Mouse (Mus musculus): Measurements from ENCODE around the gene Ncstn. TPM values are rescaled to one million over a fixed set of nuclear protein-coding genes. Genes with fewer than 3 reads are reported as not detected.

Ncstn gene
- polyA plus RNA-seq, 1 experiment from 2014 or later, result 133 TPM

- TF ChIP-seq CTCF (IDR thresholded peaks at IDR 0.05; ENCODE audit: low read depth), result no peak
- Histone ChIP-seq H3K9ac (no peak overlapping the region), H3K36me3 (ENCODE audit: insufficient read depth) (peaks cover 3% of the 10 kb centered on the region; the same call in 1 of the 2 replicates), H3K27ac (ENCODE audit: low read depth) (no peak overlapping the region), H3K4me1 (ENCODE audit: insufficient read depth) (peaks cover 12% of the 10 kb centered on the region; the same call in 1 of the 2 replicates), H3K27me3 (ENCODE audit: insufficient read depth, low read length) (no peaks in the 10 kb centered on the region), H3K9me3 (ENCODE audit: low read depth, low read length) (no peaks in the 10 kb centered on the region), H3K4me3 (ENCODE audit: low read depth, low read length) (no peak overlapping the region), H3K4me2 (peak overlapping the region; percentile 72)
- WGBS, result 59% methylated on average over 9 of the region's 9 CpGs
- no peak for DNase-seq
- ATAC-seq (ENCODE audit: insufficient read depth), result no peak
These were observed 58.3 kb downstream of the Ncstn start for GRCm38 (mm10) chr1:172024140-172024895.

- Histone ChIP-seq H3K4me3 (ENCODE audit: low read depth, low read length) (no peak overlapping the region), H3K4me2 (no peak overlapping the region), H3K27me3 (ENCODE audit: insufficient read depth, low read length) (no peaks in the 10 kb centered on the region), H3K36me3 (ENCODE audit: insufficient read depth) (peaks cover 3% of the 10 kb centered on the region), H3K9ac (no peak overlapping the region), H3K9me3 (ENCODE audit: low read depth, low read length) (no peaks in the 10 kb centered on the region), H3K27ac (ENCODE audit: low read depth) (no peak overlapping the region), H3K4me1 (ENCODE audit: insufficient read depth) (peaks cover 26% of the 10 kb centered on the region)
- TF ChIP-seq CTCF (IDR thresholded peaks at IDR 0.05; ENCODE audit: low read depth), result no peak
- DNase-seq (no peak), ATAC-seq (ENCODE audit: insufficient read depth) (no peak)
- 73% methylated on average over 10 of the region's 10 CpGs for WGBS
These were observed 62.6 kb downstream of the Ncstn start for GRCm38 (mm10) chr1:172019863-172020521.

GRCm38 (mm10) chr1:172019339-172019738 is 63.3 kb downstream of the Ncstn start:
- no peak for TF ChIP-seq CTCF (IDR thresholded peaks at IDR 0.05; ENCODE audit: low read depth)
- Histone ChIP-seq H3K4me1 (ENCODE audit: insufficient read depth) (peaks cover 26% of the 10 kb centered on the region), H3K4me3 (ENCODE audit: low read depth, low read length) (no peak overlapping the region), H3K4me2 (no peak overlapping the region), H3K9me3 (ENCODE audit: low read depth, low read length) (no peaks in the 10 kb centered on the region), H3K36me3 (ENCODE audit: insufficient read depth) (peaks cover 3% of the 10 kb centered on the region), H3K27ac (ENCODE audit: low read depth) (no peak overlapping the region), H3K9ac (no peak overlapping the region), H3K27me3 (ENCODE audit: insufficient read depth, low read length) (no peaks in the 10 kb centered on the region)
- ATAC-seq (ENCODE audit: insufficient read depth) (no peak), DNase-seq (no peak)
- 85% methylated on average over 4 of the region's 4 CpGs for WGBS

GRCm38 (mm10) chr1:172018336-172019311 is 64.0 kb downstream of the Ncstn start:
- H3K4me3 ChIP-seq (ENCODE audit: low read depth, low read length), result no peak overlapping the region
- peaks cover 26% of the 10 kb centered on the region for H3K4me1 ChIP-seq (ENCODE audit: insufficient read depth)
- H3K36me3 ChIP-seq (ENCODE audit: insufficient read depth), result peaks cover 3% of the 10 kb centered on the region
- H3K9ac ChIP-seq, result no peak overlapping the region
- H3K27ac ChIP-seq (ENCODE audit: low read depth), result no peak overlapping the region
- no peaks in the 10 kb centered on the region for H3K27me3 ChIP-seq (ENCODE audit: insufficient read depth, low read length)
- no peak for DNase-seq
- no peak for TF ChIP-seq CTCF (IDR thresholded peaks at IDR 0.05; ENCODE audit: low read depth)
- H3K9me3 ChIP-seq (ENCODE audit: low read depth, low read length), result no peaks in the 10 kb centered on the region
- ATAC-seq (ENCODE audit: insufficient read depth), result no peak
- WGBS, result 85% methylated on average over 9 of the region's 9 CpGs
- H3K4me2 ChIP-seq, result no peak overlapping the region

- peaks cover 10% of the 10 kb centered on the region; the same call in 1 of the 2 replicates for H3K36me3 ChIP-seq (ENCODE audit: insufficient read depth)
- TF ChIP-seq CTCF (IDR thresholded peaks at IDR 0.05; ENCODE audit: low read depth), result no peak
- ATAC-seq (ENCODE audit: insufficient read depth) (no peak), DNase-seq (no peak)
- H3K4me3 ChIP-seq (ENCODE audit: low read depth, low read length), result no peak overlapping the region
- peaks cover 26% of the 10 kb centered on the region for H3K4me1 ChIP-seq (ENCODE audit: insufficient read depth)
- no peak overlapping the region for H3K4me2 ChIP-seq
- peak overlapping the region; percentile 26; the same call in 1 of the 2 replicates for H3K9ac ChIP-seq
- H3K27ac ChIP-seq (ENCODE audit: low read depth), result no peak overlapping the region; the same call in 1 of the 2 replicates
- WGBS, result 68% methylated on average over 6 of the region's 6 CpGs
- H3K9me3 ChIP-seq (ENCODE audit: low read depth, low read length), result no peaks in the 10 kb centered on the region
- no peaks in the 10 kb centered on the region for H3K27me3 ChIP-seq (ENCODE audit: insufficient read depth, low read length)
These were observed 65.0 kb downstream of the Ncstn start for GRCm38 (mm10) chr1:172017517-172018070.

GRCm38 (mm10) chr1:172016660-172017516 is 65.7 kb downstream of the Ncstn start:
- DNase-seq, result no peak
- Histone ChIP-seq H3K4me1 (ENCODE audit: insufficient read depth) (peaks cover 26% of the 10 kb centered on the region), H3K9me3 (ENCODE audit: low read depth, low read length) (no peaks in the 10 kb centered on the region), H3K36me3 (ENCODE audit: insufficient read depth) (peaks cover 14% of the 10 kb centered on the region), H3K4me2 (no peak overlapping the region), H3K9ac (no peak overlapping the region; the same call in 1 of the 2 replicates), H3K27ac (ENCODE audit: low read depth) (no peak overlapping the region; the same call in 1 of the 2 replicates), H3K27me3 (ENCODE audit: insufficient read depth, low read length) (no peaks in the 10 kb centered on the region), H3K4me3 (ENCODE audit: low read depth, low read length) (no peak overlapping the region)
- WGBS, result 21% methylated on average over 6 of the region's 6 CpGs
- no peak for TF ChIP-seq CTCF (IDR thresholded peaks at IDR 0.05; ENCODE audit: low read depth)
- peak; percentile 29; the same call in 1 of the 2 replicates for ATAC-seq (ENCODE audit: insufficient read depth)

All from lung, embryonic 14.5 days (tissue).